9 mouse cellular contexts compared by ENCODE assay signal in the genomic region with DNA sequence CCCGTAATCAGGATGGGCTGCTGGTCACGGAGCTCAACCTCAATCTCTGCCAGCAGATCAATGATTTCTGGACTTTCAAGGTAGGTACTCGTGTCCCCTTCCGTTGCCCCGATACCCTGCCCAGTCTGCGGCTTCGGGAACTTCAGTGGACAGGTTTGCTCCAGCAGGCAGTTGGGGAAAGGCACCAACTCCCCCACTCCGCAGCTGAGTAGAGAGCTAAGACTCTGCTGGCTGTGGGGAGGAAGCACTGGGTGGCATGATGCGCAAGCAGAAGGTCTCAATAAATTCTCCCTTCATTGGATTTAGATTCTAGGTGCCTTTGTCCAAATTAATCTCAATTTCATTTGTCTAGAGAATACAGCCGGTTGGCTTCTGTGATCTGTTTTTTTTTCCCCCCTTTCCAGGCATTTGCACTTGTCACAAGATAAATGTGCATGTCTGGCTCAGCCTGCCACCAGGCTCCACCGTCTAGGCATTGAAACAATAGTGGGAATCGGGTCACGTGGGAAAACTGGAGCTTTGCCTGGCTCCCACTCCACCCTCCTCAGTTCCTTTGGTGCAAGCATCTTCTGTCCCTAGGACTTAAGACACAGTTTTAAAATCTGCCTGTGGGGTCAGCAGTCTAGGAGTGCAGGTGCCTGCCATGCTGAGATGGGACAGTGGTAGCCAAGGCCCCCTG. TPM values are rescaled to one million over a fixed set of nuclear protein-coding genes. Genes with fewer than 3 reads are reported as not detected.
DNase-seq lines count a peak whose midpoint lies in the region; ATAC-seq and TF ChIP-seq lines count a peak whose summit lies in the region.
"Had no signal": no experiment of that assay in that cellular context is flagged by ENCODE, and none has a peak within 500 bp of the region (broad histone marks: within the 10 kb centered on the region; RNA-seq: fewer than 3 reads in every experiment).

No protein-coding gene starts in this region.

- no peak overlapping the region for H3K4me3 ChIP-seq in neural tube, embryonic 11.5 days (ENCODE audit: low read depth, low read length)
- H3K4me3 ChIP-seq in hindbrain, embryonic 15.5 days = no peak overlapping the region
- no peak overlapping the region for H3K4me3 ChIP-seq in lung, postnatal 0 days (ENCODE audit: low read depth, low read length)
- no peak overlapping the region for H3K4me3 ChIP-seq in intestine, embryonic 16.5 days (ENCODE audit: low read length)
- H3K4me3 ChIP-seq: liver, embryonic 15.5 days had no signal

- no peak overlapping the region for H3K27ac ChIP-seq in neural tube, embryonic 11.5 days (ENCODE audit: low read depth, low read length)
- peak overlapping the region; percentile 68 for H3K27ac ChIP-seq in hindbrain, embryonic 15.5 days (replicated peaks)
- H3K27ac ChIP-seq in lung, postnatal 0 days (ENCODE audit: low read length) = no peak overlapping the region
- no peak overlapping the region for H3K27ac ChIP-seq in intestine, embryonic 16.5 days (ENCODE audit: low read length)
- H3K27ac ChIP-seq: liver, embryonic 15.5 days had no signal

- TF ChIP-seq EP300 in lung, postnatal 0 days (IDR thresholded peaks at IDR 0.05) = no peak

- DNase-seq in neural tube, embryonic 11.5 days (ENCODE audit: low spot score) = peak; percentile 60
- no peak for DNase-seq in neural tube, embryonic 10.5 days (ENCODE audit: extremely low spot score, low spot score)
- peak; percentile 63 for DNase-seq in heart, adult 8-10 months (ENCODE audit: low spot score)
- DNase-seq in lung, postnatal 0 days (ENCODE audit: low spot score) = peak; percentile 48
- no peak for DNase-seq in spleen, adult 18-20 months
- DNase-seq in T-cell, adult 2 months (ENCODE audit: low spot score) = no peak

- H3K36me3 ChIP-seq in neural tube, embryonic 11.5 days (ENCODE audit: control insufficient read depth, insufficient read depth, low read length) = no peaks in the 10 kb centered on the region
- H3K36me3 ChIP-seq in hindbrain, embryonic 15.5 days = no peaks in the 10 kb centered on the region
- no peaks in the 10 kb centered on the region for H3K36me3 ChIP-seq in lung, postnatal 0 days (ENCODE audit: insufficient read depth, low read length)
- H3K36me3 ChIP-seq in intestine, embryonic 16.5 days (ENCODE audit: control insufficient read depth, insufficient read depth, low read length) = no peaks in the 10 kb centered on the region
- H3K36me3 ChIP-seq: liver, embryonic 15.5 days had no signal

- no peaks in the 10 kb centered on the region for H3K27me3 ChIP-seq in neural tube, embryonic 11.5 days (ENCODE audit: control insufficient read depth, insufficient read depth, low read length)
- no peaks in the 10 kb centered on the region for H3K27me3 ChIP-seq in hindbrain, embryonic 15.5 days
- no peaks in the 10 kb centered on the region for H3K27me3 ChIP-seq in lung, postnatal 0 days (replicated peaks; ENCODE audit: insufficient read depth, low read length)
- H3K27me3 ChIP-seq in intestine, embryonic 16.5 days (replicated peaks; ENCODE audit: control insufficient read depth, insufficient read depth, low read length) = no peaks in the 10 kb centered on the region
- H3K27me3 ChIP-seq: liver, embryonic 15.5 days had no signal

- TF ChIP-seq CTCF in lung, postnatal 0 days (IDR thresholded peaks at IDR 0.05) = no peak; the same call in 1 of the 2 replicates

- H3K9ac ChIP-seq in neural tube, embryonic 11.5 days (ENCODE audit: low read length) = no peak overlapping the region
- H3K9ac ChIP-seq in hindbrain, embryonic 15.5 days = no peak overlapping the region
- H3K9ac ChIP-seq in lung, postnatal 0 days (replicated peaks; ENCODE audit: low read depth) = no peak overlapping the region
- no peak overlapping the region for H3K9ac ChIP-seq in intestine, embryonic 16.5 days (ENCODE audit: low read depth, low read length)
- H3K9ac ChIP-seq: liver, embryonic 15.5 days had no signal

- no peaks in the 10 kb centered on the region for H3K9me3 ChIP-seq in neural tube, embryonic 11.5 days (ENCODE audit: control insufficient read depth, low read length)
- H3K9me3 ChIP-seq in hindbrain, embryonic 15.5 days = no peaks in the 10 kb centered on the region
- no peaks in the 10 kb centered on the region for H3K9me3 ChIP-seq in lung, postnatal 0 days (ENCODE audit: low read length)
- H3K9me3 ChIP-seq in intestine, embryonic 16.5 days (ENCODE audit: control insufficient read depth, low read length) = no peaks in the 10 kb centered on the region
- H3K9me3 ChIP-seq: liver, embryonic 15.5 days had no signal

- H3K4me2 ChIP-seq in neural tube, embryonic 11.5 days (ENCODE audit: low read depth) = no peak overlapping the region
- no peak overlapping the region for H3K4me2 ChIP-seq in hindbrain, embryonic 15.5 days
- H3K4me2 ChIP-seq in lung, postnatal 0 days (replicated peaks; ENCODE audit: low read depth, low read length) = no peak overlapping the region
- no peak overlapping the region for H3K4me2 ChIP-seq in intestine, embryonic 16.5 days (ENCODE audit: low read depth, low read length)
- H3K4me2 ChIP-seq: liver, embryonic 15.5 days had no signal

- ATAC-seq in neural tube, embryonic 11.5 days (ENCODE audit: insufficient read depth, low FRiP score, low TSS enrichment) = peak; percentile 53; the same call in 1 of the 2 replicates
- ATAC-seq in hindbrain, embryonic 15.5 days (ENCODE audit: low FRiP score, low read depth) = peak; percentile 82; the same call in 1 of the 2 replicates
- peak; percentile 63 for ATAC-seq in lung, postnatal 0 days
- no peak for ATAC-seq in intestine, embryonic 16.5 days

- H3K4me1 ChIP-seq in neural tube, embryonic 11.5 days (ENCODE audit: control insufficient read depth, insufficient read depth, low read length) = no peaks in the 10 kb centered on the region; the same call in 1 of the 2 replicates
- peaks cover 12% of the 10 kb centered on the region for H3K4me1 ChIP-seq in hindbrain, embryonic 15.5 days (replicated peaks)
- H3K4me1 ChIP-seq in lung, postnatal 0 days (ENCODE audit: insufficient read depth, low read depth, low read length) = peaks cover 4% of the 10 kb centered on the region; the same call in 1 of the 2 replicates
- peaks cover 12% of the 10 kb centered on the region for H3K4me1 ChIP-seq in intestine, embryonic 16.5 days (ENCODE audit: control insufficient read depth, insufficient read depth, low read length)
- H3K4me1 ChIP-seq: liver, embryonic 15.5 days had no signal

- WGBS in neural tube, embryonic 11.5 days = 68% methylated on average over 13 of the region's 13 CpGs
- 48% methylated on average over 13 of the region's 13 CpGs for WGBS in hindbrain, embryonic 15.5 days
- WGBS in lung, postnatal 0 days = 58% methylated on average over 13 of the region's 13 CpGs
- WGBS in intestine, embryonic 16.5 days = 71% methylated on average over 13 of the region's 13 CpGs

RNA-seq across cellular contexts. Expression of gene Upb1, which starts 37.4 kb away (rescaled TPM):
- not detected in 2 replicates for polyA plus RNA-seq in neural tube, embryonic 11.5 days (2014; fragmentation: Nextera tagmentation; extraction: Ambion mirVana)
- 1 to 10 TPM in 1 of 4 experiments, under 1 TPM in 3; 0.53 to 1.0 (median 0.63) TPM for total RNA-seq in heart, adult 8-10 months (2022)
- 0.47 and 0.49 TPM in 2 replicates for polyA plus RNA-seq in hindbrain, embryonic 15.5 days (2015; fragmentation: Nextera tagmentation; extraction: Ambion mirVana)
- 0.27 and 0.33 TPM in 2 replicates for polyA plus RNA-seq in lung, postnatal 0 days (2015; fragmentation: Nextera tagmentation; extraction: Ambion mirVana)
- polyA plus RNA-seq in intestine, embryonic 16.5 days (2015; fragmentation: Nextera tagmentation; extraction: Ambion mirVana) = 0.98 and 1.8 TPM in 2 replicates

Comparison
In these comparisons a context has a peak if more than half of its experiments do, and no peak if none do; other contexts are left out.
1. DNase-seq: peak in neural tube, embryonic 11.5 days (single experiment), heart, adult 8-10 months (single experiment) and lung, postnatal 0 days (single experiment); none in neural tube, embryonic 10.5 days (single experiment), spleen, adult 18-20 months (0 of 2) and T-cell, adult 2 months (single experiment).